Mouse (Mus musculus) T-cell, adult 66 days (primary cell): ENCODE measurements around the gene Gm5868. TPM values are rescaled to one million over a fixed set of nuclear protein-coding genes. Genes with fewer than 3 reads are reported as not detected.

Experiments used
- total RNA-seq, 2 experiments: library from RNA; stranded (reverse); gene quantifications; 3 replicates in 1 of 2; 4 replicates in 1 of 2; pipeline ENCODE4 v1.2.4; 2023

Gm5868 gene
- under 1 TPM in 1 of 2 experiments, not detected in 1; 0.65 TPM for total RNA-seq

GRCm38 (mm10) chr5:72587192-72587681 lies at the start of gene Gm5868:
Gene Gm5868, minus strand, starts transcription at chr5:72587551.

GRCm38 (mm10) chr5:72580970-72581332 lies 6.4 kb downstream of the Gm5868 start, which contains the start of gene Zar1:
Gene Zar1, minus strand, starts transcription at chr5:72581254.

GRCm38 (mm10) chr5:72559544-72560049 lies 27.8 kb downstream of the Gm5868 start, which contains the start of gene Nfxl1:
Gene Nfxl1, minus strand, starts transcription at chr5:72559684.

Other genes starting within 250 kb of the Gm5868 start
- not detected for gene Corin, start 83.1 kb downstream of the Gm5868 start, total RNA-seq
- gene Nfxl1, start 27.9 kb downstream of the Gm5868 start, total RNA-seq: 10 to 100 TPM; 13.3 to 13.6 TPM
- gene Zar1, start 6.3 kb downstream of the Gm5868 start, total RNA-seq: under 1 TPM in 1 of 2 experiments, not detected in 1; 0.39 TPM
- 10 to 100 TPM; 19.7 to 21.6 TPM for gene Cnga1, start 56.7 kb upstream of the Gm5868 start, total RNA-seq
- 10 to 100 TPM in 1 of 2 experiments, 1 to 10 TPM in 1; 4.7 to 14.4 TPM for gene Nipal1, start 60.2 kb upstream of the Gm5868 start, total RNA-seq
- 100 to 1,000 TPM; 175 to 177 TPM for gene Txk, start 165.2 kb upstream of the Gm5868 start, total RNA-seq